Comparison of ENCODE assay signal across 8 mouse cellular contexts in genomic region chr13:102678482-102678881, GRCm38 (mm10). TPM values are rescaled to one million over a fixed set of nuclear protein-coding genes. Genes with fewer than 3 reads are reported as not detected.
DNase-seq lines count a peak whose midpoint lies in the region; ATAC-seq lines count a peak whose summit lies in the region.

No protein-coding gene starts in this region.

- H3K4me1 ChIP-seq in limb, embryonic 13.5 days: no peaks in the 10 kb centered on the region

- 9% methylated on average over 2 of the region's 2 CpGs for WGBS in limb, embryonic 13.5 days

- H3K9me3 ChIP-seq in limb, embryonic 13.5 days: no peaks in the 10 kb centered on the region

- no peak overlapping the region for H3K27ac ChIP-seq in limb, embryonic 13.5 days

- H3K36me3 ChIP-seq in limb, embryonic 13.5 days: no peaks in the 10 kb centered on the region

- H3K27me3 ChIP-seq in limb, embryonic 13.5 days: no peaks in the 10 kb centered on the region

- H3K4me2 ChIP-seq in limb, embryonic 13.5 days (replicated peaks): no peak overlapping the region

- peak; percentile 77 for DNase-seq in urinary bladder, postnatal 14 days (ENCODE audit: low spot score)
- DNase-seq in urinary bladder, adult 2 months (ENCODE audit: low spot score): no peak
- peak; percentile 53 to 56 for DNase-seq in gastrocnemius, adult 8-10 months (ENCODE audit: low spot score in 2 of 2)
- peak; percentile 84 for DNase-seq in kidney, adult 9 months
- peak; percentile 29 to 56 for DNase-seq in monocyte, adult 2 months (ENCODE audit: low read depth in 1 of 2, low spot score in 2 of 2)
- DNase-seq in spleen, postnatal 36 days (ENCODE audit: low spot score in 2 of 2): peak; percentile 69 to 77

- no peak overlapping the region for H3K9ac ChIP-seq in limb, embryonic 13.5 days

- H3K4me3 ChIP-seq in limb, embryonic 13.5 days: no peak overlapping the region

- ATAC-seq in common myeloid progenitor, adult 5-6 weeks (replicated peaks; ENCODE audit: low read depth, poor library complexity, severe bottlenecking): peak; percentile 98
- peak; percentile 32; the same call in 1 of the 2 replicates for ATAC-seq in limb, embryonic 13.5 days (ENCODE audit: low FRiP score, low read depth)

RNA-seq across cellular contexts. Expression of gene Cd180, which starts 14.9 kb away (rescaled TPM):
- polyA plus RNA-seq in urinary bladder, adult 2 months (2012; rRNA removed): 1.6 and 3.3 TPM in 2 replicates
- total RNA-seq in common myeloid progenitor, adult 5-6 weeks (2017): 23.2 and 25.9 TPM in 2 replicates
- total RNA-seq in gastrocnemius, adult 8-10 months (2022): under 1 TPM in 3 of 4 experiments, not detected in 1; 0.11 to 0.18 (median 0.12) TPM
- 0.36 and 0.64 TPM in 2 replicates for polyA plus RNA-seq in limb, embryonic 13.5 days (2015; fragmentation: Nextera tagmentation; extraction: Ambion mirVana)

Comparison
In these comparisons a context has a peak if more than half of its experiments do, and no peak if none do; other contexts are left out.
1. RNA of gene Cd180, which starts 14.9 kb away (total RNA-seq): 23.2 to 25.9 TPM in common myeloid progenitor, adult 5-6 weeks; 0.11 to 0.18 TPM in gastrocnemius, adult 8-10 months; every median in the first group is over 10 times any median in the second.